Mouse (Mus musculus): ENCODE results near the gene Dclk1. TPM values are rescaled to one million over a fixed set of nuclear protein-coding genes. Genes with fewer than 3 reads are reported as not detected.
A peak's percentile ranks its signal among the peaks of the same experiment; 100 is the strongest.

Dclk1 gene
- polyA plus RNA-seq, 1 experiment from 2014 or later: 84.6 TPM

DNA sequence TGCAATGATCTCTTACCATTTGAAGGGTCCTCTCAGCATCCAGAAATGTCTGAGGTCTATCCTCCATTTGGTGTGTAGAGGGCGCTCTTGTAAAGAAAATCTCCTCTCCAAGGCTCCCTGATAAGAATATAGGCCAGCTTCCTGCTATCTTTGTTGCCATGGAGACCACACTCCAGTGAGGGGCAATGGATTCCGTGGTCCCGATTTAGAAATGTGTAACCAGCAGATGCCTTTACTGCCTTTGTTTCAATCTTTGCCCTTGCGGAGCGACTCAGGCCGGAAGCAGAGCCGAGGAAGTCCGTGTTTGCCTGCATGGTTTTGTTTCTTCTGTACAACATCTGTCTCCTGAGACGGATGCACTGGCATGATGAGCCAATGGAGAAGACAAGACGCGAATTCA lies 131.5 kb downstream of the Dclk1 start:
- H3K4me2 ChIP-seq (replicated peaks): peak overlapping the region; percentile 67
- 7% methylated on average over 11 of the region's 11 CpGs for WGBS
- H3K27ac ChIP-seq: no peak overlapping the region
- peak overlapping the region; percentile 41 for H3K4me3 ChIP-seq
- peaks cover 3% of the 10 kb centered on the region; the same call in 1 of the 2 replicates for H3K4me1 ChIP-seq
- H3K36me3 ChIP-seq: no peaks in the 10 kb centered on the region
- 0 out of 2 replicates have a peak, but pooled peaks cover 4% of the 10 kb centered on the region for H3K27me3 ChIP-seq
- ATAC-seq (ENCODE audit: low FRiP score, low read depth): peak; percentile 88
- no peaks in the 10 kb centered on the region for H3K9me3 ChIP-seq
- no peak overlapping the region for H3K9ac ChIP-seq

DNA sequence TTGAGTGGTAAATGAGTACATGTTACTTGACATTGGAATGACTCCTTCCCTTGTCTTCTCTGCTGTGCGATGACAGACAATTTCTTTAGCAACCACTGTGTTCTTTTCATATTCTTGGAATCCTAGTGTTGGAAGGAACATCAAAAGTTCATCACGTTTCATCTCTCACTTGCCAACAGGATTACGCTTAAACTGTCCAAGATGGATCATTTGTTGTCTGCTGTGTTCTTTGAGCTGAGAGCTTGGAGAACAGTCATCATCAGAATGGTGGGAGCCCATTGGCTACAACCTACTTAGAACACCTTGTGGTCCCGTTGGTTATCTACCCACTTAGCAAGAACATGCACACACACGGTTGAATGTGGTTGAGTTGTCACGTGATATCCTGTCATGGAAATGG lies 136.4 kb downstream of the Dclk1 start:
- Histone ChIP-seq H3K27ac (no peak overlapping the region), H3K4me2 (replicated peaks) (no peak overlapping the region), H3K9me3 (no peaks in the 10 kb centered on the region), H3K4me3 (no peak overlapping the region), H3K9ac (no peak overlapping the region), H3K36me3 (no peaks in the 10 kb centered on the region), H3K27me3 (0 out of 2 replicates have a peak, but pooled peaks cover 4% of the 10 kb centered on the region), H3K4me1 (peaks cover 22% of the 10 kb centered on the region)
- whole genome bisulfite sequencing: 92% methylated on average over 6 of the region's 6 CpGs
- no peak for ATAC-seq (ENCODE audit: low FRiP score, low read depth)

DNA sequence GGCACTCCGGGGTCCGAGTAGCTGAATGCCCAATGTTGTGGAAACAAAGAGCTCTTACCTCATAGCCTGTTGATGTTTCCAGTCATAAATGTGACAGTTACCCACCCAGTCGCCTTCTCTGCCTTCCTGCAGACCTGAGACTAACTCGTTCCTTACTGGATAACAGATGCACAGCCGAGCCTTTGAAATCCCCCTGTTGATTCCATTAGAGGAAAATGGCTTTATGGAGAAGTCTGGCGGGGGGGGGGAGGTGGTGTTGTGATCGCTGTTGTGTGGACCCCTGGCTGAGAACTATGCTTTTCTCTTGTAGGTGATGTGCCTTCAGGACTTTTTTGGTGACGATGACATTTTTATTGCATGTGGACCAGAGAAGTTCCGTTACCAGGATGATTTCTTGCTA lies 138.3 kb downstream of the Dclk1 start:
- Histone ChIP-seq H3K9ac (no peak overlapping the region), H3K36me3 (no peaks in the 10 kb centered on the region), H3K27me3 (no peaks in the 10 kb centered on the region), H3K4me2 (replicated peaks) (0 out of 2 replicates have a peak overlapping the region, but pooled peaks have one; percentile 0), H3K27ac (no peak overlapping the region; the same call in 1 of the 2 replicates), H3K4me1 (peaks cover 19% of the 10 kb centered on the region), H3K4me3 (no peak overlapping the region), H3K9me3 (no peaks in the 10 kb centered on the region)
- 10% methylated on average over 9 of the region's 9 CpGs for WGBS
- ATAC-seq (ENCODE audit: low FRiP score, low read depth): no peak

DNA sequence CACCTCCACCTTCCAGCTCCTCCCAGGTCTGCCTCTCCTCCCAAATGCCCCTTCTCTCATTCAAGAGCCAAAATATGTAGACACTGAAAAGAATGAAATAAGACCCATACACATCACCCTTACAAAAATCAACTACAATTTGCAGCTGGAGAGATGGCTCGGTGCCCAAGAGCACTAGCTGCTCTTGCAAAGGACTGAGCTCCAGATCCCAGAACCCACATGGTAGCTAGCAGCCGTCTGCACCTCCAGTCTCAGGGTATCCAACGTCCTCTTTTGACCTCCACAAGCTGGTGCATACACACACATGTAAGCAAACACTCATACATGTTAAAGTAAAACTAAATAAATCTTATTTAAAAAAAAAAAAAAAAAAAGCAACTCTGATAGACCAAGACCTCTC lies 150.4 kb downstream of the Dclk1 start:
- 50% methylated on average over 3 of the region's 3 CpGs for WGBS
- no peaks in the 10 kb centered on the region for H3K27me3 ChIP-seq
- 0 out of 2 replicates have a peak, but pooled peaks cover 7% of the 10 kb centered on the region for H3K4me1 ChIP-seq
- no peak overlapping the region for H3K27ac ChIP-seq
- no peaks in the 10 kb centered on the region for H3K9me3 ChIP-seq
- H3K4me2 ChIP-seq (replicated peaks): no peak overlapping the region
- ATAC-seq (ENCODE audit: low FRiP score, low read depth): no peak; the same call in 1 of the 2 replicates
- H3K9ac ChIP-seq: no peak overlapping the region
- no peaks in the 10 kb centered on the region for H3K36me3 ChIP-seq
- H3K4me3 ChIP-seq: no peak overlapping the region

DNA sequence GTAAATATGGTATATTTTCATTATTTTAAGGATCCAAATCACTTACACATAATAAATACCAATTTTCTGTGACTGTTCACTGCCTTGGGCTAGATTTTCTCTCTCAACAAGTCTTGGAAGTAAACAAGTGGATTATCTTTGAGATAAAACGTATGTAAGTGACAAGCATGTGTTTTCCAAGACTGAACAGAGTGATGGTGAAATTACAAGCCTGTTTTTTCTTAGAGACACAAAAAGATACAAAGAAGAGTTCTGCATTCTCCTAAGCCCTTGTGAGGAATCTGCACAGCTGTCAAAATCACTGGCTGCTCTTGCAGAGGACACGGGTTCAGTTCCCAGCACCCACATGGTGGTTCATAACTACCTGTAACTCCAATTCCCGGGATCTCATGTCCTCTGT lies 151.4 kb downstream of the Dclk1 start:
- Histone ChIP-seq H3K27ac (no peak overlapping the region), H3K27me3 (no peaks in the 10 kb centered on the region), H3K9ac (no peak overlapping the region), H3K4me2 (replicated peaks) (no peak overlapping the region), H3K36me3 (no peaks in the 10 kb centered on the region), H3K4me1 (peaks cover 7% of the 10 kb centered on the region; the same call in 1 of the 2 replicates), H3K9me3 (no peaks in the 10 kb centered on the region), H3K4me3 (no peak overlapping the region)
- ATAC-seq (ENCODE audit: low FRiP score, low read depth): no peak
- 91% methylated on average over 3 of the region's 3 CpGs for WGBS

DNA sequence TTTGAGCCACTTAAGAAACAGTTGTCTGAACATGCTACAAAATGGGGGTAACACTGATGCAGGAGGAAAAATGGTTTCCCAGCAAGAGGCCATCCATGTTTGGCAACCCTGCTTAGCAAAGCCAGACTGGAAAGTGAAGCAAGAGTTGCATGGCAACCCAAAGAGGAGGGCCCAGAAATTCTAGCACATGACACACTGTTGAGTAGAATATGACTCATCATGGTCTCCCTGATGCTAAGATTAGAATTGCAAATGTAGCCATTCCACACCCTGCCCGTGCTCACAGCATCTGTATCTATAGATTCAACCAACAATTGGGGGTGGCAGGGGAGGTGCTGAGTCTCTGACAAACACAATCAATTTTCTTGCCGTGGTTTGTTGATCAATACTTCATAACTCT lies 154.6 kb downstream of the Dclk1 start:
- Histone ChIP-seq H3K27me3 (no peaks in the 10 kb centered on the region), H3K4me1 (peaks cover 7% of the 10 kb centered on the region; the same call in 1 of the 2 replicates), H3K9me3 (no peaks in the 10 kb centered on the region), H3K4me3 (no peak overlapping the region), H3K9ac (no peak overlapping the region), H3K36me3 (no peaks in the 10 kb centered on the region; the same call in 1 of the 2 replicates), H3K4me2 (replicated peaks) (no peak overlapping the region), H3K27ac (no peak overlapping the region)
- WGBS: 81% methylated on average over 2 of the region's 2 CpGs
- ATAC-seq (ENCODE audit: low FRiP score, low read depth): no peak

DNA sequence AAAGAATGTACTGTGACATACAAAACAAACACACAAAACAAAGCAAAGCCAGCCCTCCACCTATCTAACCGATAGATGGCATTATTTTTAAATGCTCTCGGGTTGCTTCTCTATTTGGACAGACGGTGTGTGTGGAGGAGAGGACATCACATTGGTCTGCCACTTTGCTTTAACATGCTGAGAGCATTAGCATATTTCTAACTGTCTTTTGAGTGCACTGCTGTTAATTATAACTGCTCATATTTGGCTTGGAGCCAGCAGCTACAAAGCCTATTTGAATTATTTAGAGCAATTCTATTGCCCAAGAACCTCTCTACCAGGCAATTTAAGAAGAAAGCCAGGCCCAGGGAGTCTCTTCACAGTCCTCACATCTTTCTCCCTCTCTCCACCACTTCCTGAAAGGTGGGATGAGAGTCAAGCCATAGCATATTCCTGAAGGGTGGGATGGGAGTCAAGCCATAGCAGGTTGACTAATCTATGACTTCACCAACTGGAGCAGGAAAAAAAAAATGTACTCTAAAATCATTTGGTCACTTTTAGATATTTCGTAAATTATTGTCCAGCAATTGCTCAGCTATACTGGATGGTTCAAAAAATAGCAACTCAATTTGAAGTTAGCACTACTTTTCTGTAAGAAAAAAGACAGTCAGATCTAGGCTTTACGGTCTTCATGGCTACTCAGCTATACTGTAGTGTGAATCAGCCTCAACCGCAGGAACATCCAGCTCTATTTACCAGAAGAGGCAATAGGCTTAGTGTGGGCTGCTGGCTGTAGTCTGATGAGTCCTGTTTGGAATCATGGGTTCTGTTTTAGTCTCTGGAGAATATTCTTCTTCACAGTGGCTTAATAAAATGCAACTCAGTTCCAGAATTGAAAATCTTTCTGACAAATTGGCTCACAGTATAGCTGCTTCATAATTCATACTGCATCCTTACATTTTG lies 155.9 kb downstream of the Dclk1 start:
- H3K4me2 ChIP-seq (replicated peaks): no peak overlapping the region
- no peak overlapping the region for H3K4me3 ChIP-seq
- H3K36me3 ChIP-seq: no peaks in the 10 kb centered on the region; the same call in 1 of the 2 replicates
- peaks cover 2% of the 10 kb centered on the region; the same call in 1 of the 2 replicates for H3K4me1 ChIP-seq
- H3K9me3 ChIP-seq: no peaks in the 10 kb centered on the region
- no peak overlapping the region for H3K9ac ChIP-seq
- no peak overlapping the region for H3K27ac ChIP-seq
- WGBS: 88% methylated on average over 6 of the region's 6 CpGs
- no peak for ATAC-seq (ENCODE audit: low FRiP score, low read depth)
- no peaks in the 10 kb centered on the region for H3K27me3 ChIP-seq

DNA sequence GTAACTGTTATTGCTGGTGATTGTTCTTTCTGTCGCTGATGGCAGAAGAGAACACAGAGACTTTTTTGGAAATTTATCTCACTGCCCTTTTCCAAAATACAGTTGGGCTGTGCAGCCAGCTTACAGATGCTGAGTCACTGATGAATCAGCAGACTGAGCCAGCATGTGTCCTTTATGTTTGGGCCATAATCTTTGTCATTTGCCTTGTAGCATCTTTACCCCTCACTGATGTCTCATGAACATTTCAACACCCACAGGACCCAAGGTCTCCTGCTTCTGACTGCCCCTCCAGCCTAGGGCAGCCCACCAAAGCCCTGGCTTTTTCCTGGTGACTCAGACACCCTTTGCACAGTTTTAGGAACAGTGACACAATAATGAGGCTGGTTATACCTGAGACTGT lies 159.1 kb downstream of the Dclk1 start:
- Histone ChIP-seq H3K4me3 (no peak overlapping the region), H3K4me1 (peaks cover 2% of the 10 kb centered on the region; the same call in 1 of the 2 replicates), H3K27ac (no peak overlapping the region), H3K36me3 (no peaks in the 10 kb centered on the region; the same call in 1 of the 2 replicates), H3K4me2 (replicated peaks) (no peak overlapping the region), H3K9ac (no peak overlapping the region), H3K27me3 (no peaks in the 10 kb centered on the region), H3K9me3 (no peaks in the 10 kb centered on the region)
- WGBS: 84% methylated on average over 1 of the region's 1 CpGs
- ATAC-seq (ENCODE audit: low FRiP score, low read depth): no peak

DNA sequence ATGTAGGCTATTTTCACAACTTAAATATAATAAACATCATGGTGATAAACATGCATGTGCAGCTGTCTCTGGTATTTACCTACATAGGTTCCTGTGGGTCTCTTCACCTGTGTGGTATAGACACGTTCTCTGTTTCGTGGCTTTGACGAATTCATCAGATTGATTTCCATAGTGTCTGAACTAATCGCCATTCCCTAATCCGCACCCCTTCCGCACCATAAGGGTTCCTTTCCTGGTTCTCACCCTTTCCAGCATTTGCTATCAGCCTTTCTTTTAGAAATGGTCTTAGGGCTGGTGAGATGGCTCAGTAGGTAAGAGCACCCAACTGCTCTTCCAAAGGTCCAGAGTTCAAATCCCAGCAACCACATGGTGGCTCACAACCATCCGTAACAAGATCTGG lies 162.6 kb downstream of the Dclk1 start:
- Histone ChIP-seq H3K9me3 (no peaks in the 10 kb centered on the region), H3K9ac (no peak overlapping the region), H3K4me3 (no peak overlapping the region), H3K27me3 (no peaks in the 10 kb centered on the region), H3K4me1 (no peaks in the 10 kb centered on the region), H3K27ac (no peak overlapping the region), H3K36me3 (no peaks in the 10 kb centered on the region; the same call in 1 of the 2 replicates), H3K4me2 (replicated peaks) (no peak overlapping the region)
- 96% methylated on average over 7 of the region's 7 CpGs for WGBS
- ATAC-seq (ENCODE audit: low FRiP score, low read depth): no peak

DNA sequence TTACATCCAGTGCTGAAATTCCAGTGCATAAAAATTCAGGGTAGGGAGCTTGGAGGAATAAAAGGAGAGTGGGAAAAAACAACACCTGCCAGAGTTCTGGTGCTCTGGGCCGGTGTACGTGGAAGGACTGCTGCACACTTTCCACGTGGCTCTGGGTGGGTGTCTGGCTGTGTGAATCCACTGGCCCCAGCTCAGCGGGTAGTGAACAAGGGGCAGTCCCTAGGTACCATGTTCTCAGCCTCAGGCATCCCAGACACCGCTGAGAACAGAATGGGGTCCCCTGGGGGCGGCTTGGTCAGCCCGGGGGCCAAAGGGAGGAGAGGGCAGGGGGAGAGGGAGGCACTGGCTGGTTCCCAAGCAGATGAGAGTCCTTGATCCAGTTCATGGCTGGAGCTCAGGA lies 164.5 kb downstream of the Dclk1 start:
- Histone ChIP-seq H3K4me2 (replicated peaks) (no peak overlapping the region), H3K36me3 (peaks cover 3% of the 10 kb centered on the region; the same call in 1 of the 2 replicates), H3K9me3 (0 out of 2 replicates have a peak, but pooled peaks cover 2% of the 10 kb centered on the region), H3K27ac (no peak overlapping the region), H3K9ac (no peak overlapping the region), H3K4me3 (no peak overlapping the region), H3K4me1 (no peaks in the 10 kb centered on the region), H3K27me3 (no peaks in the 10 kb centered on the region)
- ATAC-seq (ENCODE audit: low FRiP score, low read depth): peak; percentile 24; the same call in 1 of the 2 replicates
- WGBS: 68% methylated on average over 7 of the region's 7 CpGs

DNA sequence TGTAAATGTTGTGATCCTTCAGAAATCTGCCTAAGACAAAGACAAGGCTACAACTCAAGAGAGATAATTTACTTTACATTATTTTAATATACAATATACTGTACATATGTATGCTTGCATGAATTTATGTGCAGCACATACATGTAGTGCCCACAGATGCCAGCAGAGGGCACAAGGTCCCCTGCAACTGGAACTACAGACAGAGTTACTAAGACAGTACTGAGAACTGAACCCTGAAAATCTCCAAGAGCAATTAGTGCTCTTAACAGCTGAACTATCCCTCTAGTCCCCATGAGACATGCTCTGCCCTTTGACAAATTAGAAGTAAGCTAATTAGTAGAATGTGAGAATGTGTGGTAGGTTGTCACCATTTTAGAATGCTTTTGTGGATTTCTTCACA lies 169.4 kb downstream of the Dclk1 start:
- Histone ChIP-seq H3K36me3 (peaks cover 3% of the 10 kb centered on the region; the same call in 1 of the 2 replicates), H3K27ac (no peak overlapping the region), H3K9ac (no peak overlapping the region), H3K4me2 (replicated peaks) (no peak overlapping the region), H3K9me3 (0 out of 2 replicates have a peak, but pooled peaks cover 7% of the 10 kb centered on the region), H3K4me3 (no peak overlapping the region), H3K27me3 (no peaks in the 10 kb centered on the region), H3K4me1 (peaks cover 14% of the 10 kb centered on the region)
- no peak for ATAC-seq (ENCODE audit: low FRiP score, low read depth)

DNA sequence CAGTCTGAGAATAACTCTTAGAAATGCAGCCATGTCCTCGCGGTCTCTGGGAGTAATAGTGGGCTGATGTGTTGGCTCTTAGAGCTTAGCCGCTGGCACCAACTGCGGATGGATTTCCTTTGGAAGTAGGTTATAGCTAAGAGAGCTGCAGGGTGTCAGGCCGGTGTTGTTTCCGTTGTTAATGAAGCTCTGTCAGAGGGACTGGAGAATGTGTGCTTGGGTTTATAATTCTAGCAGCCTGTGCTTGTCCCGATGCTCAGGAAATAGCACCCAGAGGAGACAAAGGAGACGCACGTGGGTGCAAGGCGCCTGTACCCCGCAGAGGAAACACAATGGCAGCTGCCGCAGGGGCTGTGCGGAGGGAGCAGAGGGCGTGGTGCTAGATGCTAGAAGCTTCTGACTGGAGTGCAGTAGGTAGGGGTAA lies 173.4 kb downstream of the Dclk1 start:
- Histone ChIP-seq H3K36me3 (peaks cover 3% of the 10 kb centered on the region; the same call in 1 of the 2 replicates), H3K4me2 (replicated peaks) (peak overlapping the region; percentile 58), H3K9ac (peak overlapping the region; percentile 35; the same call in 1 of the 2 replicates), H3K27ac (0 out of 2 replicates have a peak overlapping the region, but pooled peaks have one; percentile 28), H3K4me3 (peak overlapping the region; percentile 19), H3K4me1 (peaks cover 27% of the 10 kb centered on the region), H3K9me3 (0 out of 2 replicates have a peak, but pooled peaks cover 7% of the 10 kb centered on the region), H3K27me3 (no peaks in the 10 kb centered on the region)
- WGBS: 18% methylated on average over 14 of the region's 14 CpGs
- ATAC-seq (ENCODE audit: low FRiP score, low read depth): peak; percentile 49; the same call in 1 of the 2 replicates

All from limb, embryonic 13.5 days (tissue).